Mouse (Mus musculus) macrophage (primary cell): ENCODE data around the gene Lman1l. TPM values are rescaled to one million over a fixed set of nuclear protein-coding genes. Genes with fewer than 3 reads are reported as not detected.

Source experiments
- H3K27ac ChIP-seq: fragments of 350-480 bp; formaldehyde crosslinking; 2 replicates; pipeline ENCODE4 v1.9.0; 2021
- H3K36me3 ChIP-seq: fragments of 350-480 bp; formaldehyde crosslinking; 2 replicates; pipeline ENCODE4 v1.9.0; 2021; ENCODE audit errors: inconsistent target
- H3K4me3 ChIP-seq: fragments of 350-480 bp; formaldehyde crosslinking; 2 replicates; pipeline ENCODE4 v1.9.0; 2021; ENCODE audit errors: inconsistent target
- H3K79me2 ChIP-seq: fragments of 350-480 bp; formaldehyde crosslinking; 2 replicates; pipeline ENCODE4 v1.9.0; 2021; ENCODE audit errors: inconsistent target
- WGBS: methylation state at CpG from one replicate; pipeline ENCODE4 v1.1.7; 2026; ENCODE audit warnings: inconsistent platforms; ENCODE audit not compliant: missing documents; 5-methylcytosine and 5-hydroxymethylcytosine counted together
- polyA plus RNA-seq: library from polyadenylated mRNA; stranded (reverse); fragments of 250-400 nt; gene quantifications from 3 replicates; pipeline ENCODE4 v1.2.4, GENCODE M21; 2018; ENCODE audit warnings: inconsistent platforms

Lman1l gene
- polyA plus RNA-seq, 1 experiment from 2014 or later: not detected

- H3K27ac ChIP-seq: peak overlapping the region; percentile 93
- H3K79me2 ChIP-seq: peaks cover 90% of the 10 kb centered on the region
- 100% methylated on average over 1 of the region's 1 CpGs for WGBS
- H3K4me3 ChIP-seq: no peak overlapping the region
- 0 out of 2 replicates have a peak, but pooled peaks cover 5% of the 10 kb centered on the region for H3K36me3 ChIP-seq
These were observed 20.4 kb upstream of the Lman1l start for GRCm38 (mm10) chr9:57641022-57641421.

- no peak overlapping the region; the same call in 1 of the 2 replicates for H3K4me3 ChIP-seq
- H3K79me2 ChIP-seq: peaks cover 96% of the 10 kb centered on the region
- 0 out of 2 replicates have a peak, but pooled peaks cover 6% of the 10 kb centered on the region for H3K36me3 ChIP-seq
- WGBS: under 1% methylated on average over 15 of the region's 15 CpGs
- peak overlapping the region; percentile 93 for H3K27ac ChIP-seq
These were observed 19.8 kb upstream of the Lman1l start for GRCm38 (mm10) chr9:57640384-57640783.

DNA sequence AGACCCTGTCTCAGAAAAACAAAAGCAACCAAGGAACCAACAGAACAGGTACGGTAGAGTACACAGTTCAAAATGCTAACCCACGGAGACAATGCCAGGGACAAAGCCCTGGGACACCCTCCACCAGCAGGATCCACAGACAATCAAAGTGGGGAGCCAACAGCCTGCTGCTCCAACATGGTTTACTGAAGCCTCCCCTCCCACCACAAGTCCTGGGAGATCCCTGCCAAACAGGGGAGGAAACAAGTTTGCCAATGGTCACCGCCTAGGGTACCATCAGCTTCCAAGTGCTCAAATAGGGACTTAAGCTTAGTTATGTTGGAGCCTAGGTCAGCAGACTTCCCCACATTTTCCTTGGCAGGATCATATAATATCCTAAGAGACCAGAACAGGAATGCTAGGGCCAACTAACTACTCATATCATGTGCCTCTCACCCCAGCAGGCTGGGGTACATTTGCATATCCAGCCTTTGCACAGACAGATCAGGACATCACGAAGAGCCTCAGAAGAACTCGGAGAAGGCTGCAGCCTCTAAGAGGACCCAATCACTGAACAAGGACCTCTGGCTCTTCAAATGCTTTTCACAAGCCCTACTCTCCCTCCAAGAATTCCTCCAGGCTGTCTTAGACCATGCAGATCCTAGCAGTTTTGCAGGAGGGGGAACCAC, 19.2 kb upstream of the Lman1l start:
- Histone ChIP-seq H3K4me3 (no peak overlapping the region; the same call in 1 of the 2 replicates), H3K79me2 (peaks cover 100% of the 10 kb centered on the region), H3K36me3 (0 out of 2 replicates have a peak, but pooled peaks cover 9% of the 10 kb centered on the region), H3K27ac (peak overlapping the region; percentile 93)
- WGBS: 39% methylated on average over 5 of the region's 5 CpGs

- H3K79me2 ChIP-seq: peaks cover 100% of the 10 kb centered on the region
These were observed 18.3 kb upstream of the Lman1l start for GRCm38 (mm10) chr9:57638651-57639459.

DNA sequence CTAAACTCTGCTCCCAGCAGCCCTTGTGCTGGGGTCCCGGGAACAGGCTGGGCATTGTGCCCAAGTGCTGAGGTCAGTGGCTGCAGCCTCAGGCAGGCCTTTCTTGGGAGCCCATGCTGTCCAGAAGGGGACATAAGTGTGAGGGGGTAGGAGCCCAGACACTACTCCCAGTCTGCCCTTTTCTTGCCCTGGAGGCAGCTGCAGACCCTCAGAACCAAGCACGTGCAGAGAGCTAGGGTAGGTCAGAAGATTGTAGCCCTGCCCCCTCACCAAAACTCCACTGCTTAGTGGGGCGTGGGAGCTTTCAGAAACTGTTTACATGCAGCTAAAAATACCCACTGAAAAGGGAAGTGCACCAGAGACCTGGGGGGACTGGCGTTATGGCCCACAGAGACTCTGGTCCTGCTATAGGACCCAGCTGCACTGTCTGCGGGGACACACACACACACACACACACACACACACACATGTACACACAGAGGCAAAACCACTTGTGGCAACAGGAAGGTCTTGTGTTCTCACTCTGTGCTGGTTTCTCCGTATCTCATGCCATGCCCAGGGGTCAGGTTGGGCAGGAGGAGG, 17.3 kb upstream of the Lman1l start:
- H3K4me3 ChIP-seq: no peak overlapping the region

More at GRCm38 (mm10) chr9:57638651-57639459, 18.3 kb upstream of the Lman1l start:
- no peak overlapping the region for H3K4me3 ChIP-seq
- H3K27ac ChIP-seq: peak overlapping the region; percentile 93
- 8% methylated on average over 8 of the region's 8 CpGs for WGBS
- peaks cover 15% of the 10 kb centered on the region; the same call in 1 of the 2 replicates for H3K36me3 ChIP-seq

DNA sequence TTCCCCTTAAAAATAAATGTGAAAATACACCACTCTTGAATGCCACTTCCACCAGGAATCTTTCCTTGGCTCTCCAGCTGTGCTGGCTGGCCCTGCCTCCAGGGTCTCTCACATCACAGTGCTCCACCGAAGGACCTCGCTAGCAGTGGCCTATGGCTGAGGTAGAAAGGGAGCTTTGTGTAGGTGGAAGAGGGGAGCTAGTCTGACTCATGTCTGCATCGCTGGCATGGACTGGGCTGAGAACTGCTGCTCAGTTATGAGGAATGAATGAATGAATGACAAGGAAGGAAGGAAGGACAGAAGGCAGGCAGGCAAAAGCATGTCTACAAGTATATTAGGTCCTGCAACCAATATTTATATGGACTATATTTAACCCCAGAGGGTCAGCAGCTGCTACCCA, 16.7 kb upstream of the Lman1l start:
- Histone ChIP-seq H3K27ac (peak overlapping the region; percentile 93), H3K79me2 (peaks cover 100% of the 10 kb centered on the region), H3K4me3 (no peak overlapping the region), H3K36me3 (peaks cover 30% of the 10 kb centered on the region; the same call in 1 of the 2 replicates)
- 32% methylated on average over 3 of the region's 3 CpGs for WGBS

More for the DNA sequence above, 17.3 kb upstream of the Lman1l start:
- H3K79me2 ChIP-seq: peaks cover 100% of the 10 kb centered on the region
- peaks cover 25% of the 10 kb centered on the region; the same call in 1 of the 2 replicates for H3K36me3 ChIP-seq
- H3K27ac ChIP-seq: peak overlapping the region; percentile 93
- 3% methylated on average over 6 of the region's 6 CpGs for WGBS

DNA sequence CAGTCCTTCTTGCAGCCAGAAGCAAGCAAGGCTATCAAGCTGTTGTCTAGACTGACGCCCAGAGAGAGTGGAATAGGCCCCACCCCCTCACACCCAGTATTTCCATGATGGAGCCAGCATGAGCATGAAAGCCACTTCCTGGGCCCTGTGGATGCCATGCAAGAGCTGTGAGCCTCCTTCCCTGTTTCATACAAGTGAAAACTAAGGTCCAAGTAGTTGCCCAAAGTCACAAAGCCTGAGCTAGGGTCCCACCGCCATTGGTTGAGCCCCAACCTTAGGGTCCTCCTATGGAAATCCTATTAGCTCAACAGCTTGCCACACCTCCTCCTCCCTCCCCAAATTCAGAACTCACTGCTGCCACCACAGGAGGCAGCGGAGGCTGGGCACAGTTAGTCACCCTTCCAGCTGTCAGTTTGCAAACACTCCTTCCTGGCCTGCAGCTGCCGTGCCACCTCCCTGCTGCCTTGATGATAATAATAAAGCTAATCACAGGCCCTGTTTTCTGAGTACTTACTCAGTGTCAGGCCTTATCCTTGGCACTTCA, 13.0 kb upstream of the Lman1l start:
- 43% methylated on average over 4 of the region's 4 CpGs for WGBS
- Histone ChIP-seq H3K4me3 (no peak overlapping the region), H3K36me3 (peaks cover 60% of the 10 kb centered on the region), H3K27ac (no peak overlapping the region), H3K79me2 (peaks cover 86% of the 10 kb centered on the region)

DNA sequence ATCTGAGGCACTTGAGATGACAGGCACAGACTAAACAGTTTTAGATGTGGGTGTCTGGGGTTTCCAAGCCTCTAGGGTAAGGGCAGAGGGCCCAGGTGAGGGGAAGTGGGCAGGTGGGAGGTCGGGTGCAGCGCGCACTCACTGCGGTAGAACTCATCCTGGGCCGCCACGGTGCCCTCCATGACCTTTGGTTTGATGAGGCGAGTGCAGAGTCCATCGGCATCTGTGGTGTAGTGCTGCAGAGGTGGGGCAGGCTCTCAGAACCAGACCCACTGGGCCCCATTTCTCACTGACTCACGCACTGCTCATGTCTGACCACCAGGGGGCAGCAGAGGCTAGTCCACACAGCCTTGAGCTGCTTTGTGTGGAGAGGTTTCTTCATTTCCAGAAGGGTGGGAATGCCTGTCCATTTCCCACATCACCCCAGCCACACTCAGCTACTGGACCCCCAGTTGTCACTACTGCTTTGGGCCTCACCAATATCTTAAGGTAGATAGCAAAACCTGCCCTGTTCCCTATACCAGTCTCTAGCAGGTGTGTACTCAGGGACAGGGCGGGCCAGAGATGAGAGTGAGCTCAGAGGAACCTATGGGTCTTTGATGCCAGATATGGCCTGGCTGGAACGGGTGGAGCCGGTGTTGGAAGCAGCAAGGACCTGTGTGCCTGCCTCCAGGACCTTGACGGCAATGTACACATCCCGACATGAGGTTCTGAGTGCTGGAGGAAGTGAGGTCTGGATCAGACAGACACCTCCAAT, 8.7 kb upstream of the Lman1l start:
- peaks cover 91% of the 10 kb centered on the region for H3K36me3 ChIP-seq
- 62% methylated on average over 10 of the region's 14 CpGs for WGBS
- H3K27ac ChIP-seq: no peak overlapping the region
- no peak overlapping the region for H3K4me3 ChIP-seq
- peaks cover 43% of the 10 kb centered on the region for H3K79me2 ChIP-seq

- Histone ChIP-seq H3K79me2 (peaks cover 37% of the 10 kb centered on the region), H3K27ac (no peak overlapping the region), H3K4me3 (no peak overlapping the region), H3K36me3 (peaks cover 85% of the 10 kb centered on the region)
- WGBS: 85% methylated on average over 7 of the region's 12 CpGs
These were observed 8.1 kb upstream of the Lman1l start for GRCm38 (mm10) chr9:57628717-57629116.

DNA sequence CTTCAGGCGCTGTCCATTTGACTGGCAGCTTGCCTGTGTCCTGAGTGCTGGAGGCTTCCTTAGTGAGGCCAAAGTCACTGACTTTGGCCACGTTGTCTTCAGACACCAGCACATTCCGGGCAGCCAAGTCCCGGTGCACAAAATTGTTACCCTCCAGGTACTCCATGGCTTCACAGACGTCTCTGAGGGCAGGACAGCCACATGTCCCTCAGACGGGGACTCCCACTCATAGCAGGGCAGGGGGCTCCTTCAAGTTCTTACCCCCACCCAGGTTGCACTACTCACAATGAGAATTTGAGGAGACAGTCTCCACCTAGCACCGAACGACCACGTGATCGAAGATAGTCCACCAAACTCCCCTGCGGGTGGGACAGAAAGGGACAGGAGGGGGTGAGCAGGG, 7.3 kb upstream of the Lman1l start:
- Histone ChIP-seq H3K36me3 (peaks cover 77% of the 10 kb centered on the region), H3K4me3 (no peak overlapping the region), H3K27ac (no peak overlapping the region), H3K79me2 (peaks cover 29% of the 10 kb centered on the region)
- 93% methylated on average over 11 of the region's 11 CpGs for WGBS

DNA sequence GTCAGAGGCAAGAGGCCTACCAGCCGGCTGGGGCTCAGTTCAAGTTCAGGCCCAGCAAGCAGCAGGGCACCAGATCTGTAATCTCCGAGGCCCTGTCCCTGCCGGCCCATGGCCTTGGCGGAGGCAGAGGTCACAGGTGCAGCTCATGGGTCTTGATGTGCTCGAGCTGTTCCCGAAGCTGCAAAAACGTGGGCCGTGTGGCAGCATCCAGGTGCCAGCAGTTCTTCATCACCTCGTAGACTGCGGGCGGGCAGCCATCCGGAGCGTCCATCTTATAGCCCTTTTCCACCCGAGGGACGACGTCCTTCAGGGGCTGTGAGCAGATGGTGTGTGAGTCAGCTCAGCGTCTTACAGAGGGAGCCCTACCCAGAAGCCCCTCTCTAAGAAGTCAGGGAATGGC, 6.6 kb upstream of the Lman1l start:
- Histone ChIP-seq H3K79me2 (peaks cover 22% of the 10 kb centered on the region), H3K27ac (no peak overlapping the region), H3K4me3 (no peak overlapping the region), H3K36me3 (peaks cover 70% of the 10 kb centered on the region)
- WGBS: 97% methylated on average over 17 of the region's 17 CpGs

DNA sequence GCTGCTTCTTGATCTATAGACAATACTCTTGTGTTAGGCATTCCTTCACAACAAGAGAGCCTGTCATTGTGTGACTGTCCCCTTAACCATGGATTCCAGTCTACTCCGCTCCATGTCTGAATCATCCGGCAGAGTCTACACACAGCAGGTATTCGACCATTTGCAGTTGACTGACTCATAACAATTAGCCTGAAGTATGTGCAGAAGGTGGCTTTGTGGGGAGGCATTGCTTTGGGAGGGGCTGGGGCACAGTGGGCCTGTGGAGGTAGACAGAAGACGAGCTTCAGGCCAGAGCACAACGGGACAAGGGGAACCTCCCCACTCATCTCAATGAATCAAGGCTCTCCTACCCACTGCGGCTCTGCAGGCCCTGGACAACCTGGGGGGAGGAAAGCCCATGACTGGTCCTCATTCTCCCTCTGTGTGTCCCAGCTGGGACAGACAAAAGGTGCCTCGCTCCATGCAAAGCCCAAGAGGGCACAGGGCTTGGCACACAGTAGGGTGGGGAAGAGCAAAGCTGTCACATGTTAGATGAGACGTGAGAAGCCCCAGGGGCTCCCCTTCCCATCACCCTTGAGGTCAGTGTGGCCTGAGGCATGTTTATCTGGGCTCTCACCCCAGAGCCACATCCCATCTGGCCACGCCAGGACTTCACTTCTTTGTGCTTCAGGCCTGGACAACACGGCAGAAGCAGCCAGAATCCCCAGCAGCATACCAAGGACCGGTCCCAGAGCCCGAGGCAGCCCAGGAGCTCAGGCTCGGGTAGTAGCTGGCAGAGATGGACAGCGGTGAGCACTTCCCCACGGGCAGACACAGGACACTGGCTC, 5.3 kb upstream of the Lman1l start:
- Histone ChIP-seq H3K27ac (no peak overlapping the region), H3K79me2 (peaks cover 9% of the 10 kb centered on the region), H3K36me3 (peaks cover 57% of the 10 kb centered on the region), H3K4me3 (no peak overlapping the region)
- WGBS: 89% methylated on average over 14 of the region's 15 CpGs

DNA sequence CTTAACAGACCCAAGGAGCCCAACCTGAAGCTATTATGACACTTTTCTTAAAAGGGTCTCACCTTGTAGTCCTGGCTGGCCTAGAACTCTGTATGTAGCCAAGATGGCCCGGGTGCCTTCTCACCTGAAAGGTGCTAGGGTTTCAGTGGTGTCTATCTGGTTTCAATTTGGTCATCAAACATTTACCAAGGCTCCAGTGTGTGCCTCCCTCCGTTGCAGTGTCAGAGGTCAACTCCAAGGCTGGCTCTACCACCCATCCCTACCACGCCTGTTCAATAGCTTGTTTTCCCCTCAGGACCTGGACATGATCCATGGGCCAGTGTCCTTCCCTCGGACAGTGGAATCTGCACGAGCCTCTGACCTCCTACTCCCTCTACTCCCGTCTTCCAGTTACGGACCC, 3.7 kb upstream of the Lman1l start:
- H3K36me3 ChIP-seq: peaks cover 43% of the 10 kb centered on the region
- WGBS: 92% methylated on average over 7 of the region's 7 CpGs

More for the DNA sequence above, 3.7 kb upstream of the Lman1l start:
- no peaks in the 10 kb centered on the region; the same call in 1 of the 2 replicates for H3K79me2 ChIP-seq
- H3K27ac ChIP-seq: no peak overlapping the region
- H3K4me3 ChIP-seq: no peak overlapping the region
